Mouse (Mus musculus) heart, adult 2 months (tissue): ENCODE measurements at regions not wholly inside any gene's neighbourhood (a gene's known extent, or its start where the extent isn't known, plus 50 kb on each side); places are given as distances from the start of the nearest gene placed in this dataset.

Source experiments
- CTCF ChIP-seq: fragments of 200-600 bp; IDR thresholded peaks from 2 replicates; pipeline ENCODE4 v1.8.1; 2022; ENCODE audit warnings: antibody characterized with exemption, mild to moderate bottlenecking, moderate library complexity
- EP300 ChIP-seq: fragments of 200-500 bp; IDR thresholded peaks from 2 replicates; pipeline ENCODE4 v1.6.1; 2011; ENCODE audit warnings: low read depth, low read length, control low read depth; ENCODE audit not compliant: insufficient read depth
- POLR2A ChIP-seq: fragments of 200-500 bp; IDR thresholded peaks from 2 replicates; pipeline ENCODE4 v1.6.1; 2011; ENCODE audit warnings: mild to moderate bottlenecking, low read depth, low read length, control low read depth; ENCODE audit not compliant: insufficient read depth

DNA sequence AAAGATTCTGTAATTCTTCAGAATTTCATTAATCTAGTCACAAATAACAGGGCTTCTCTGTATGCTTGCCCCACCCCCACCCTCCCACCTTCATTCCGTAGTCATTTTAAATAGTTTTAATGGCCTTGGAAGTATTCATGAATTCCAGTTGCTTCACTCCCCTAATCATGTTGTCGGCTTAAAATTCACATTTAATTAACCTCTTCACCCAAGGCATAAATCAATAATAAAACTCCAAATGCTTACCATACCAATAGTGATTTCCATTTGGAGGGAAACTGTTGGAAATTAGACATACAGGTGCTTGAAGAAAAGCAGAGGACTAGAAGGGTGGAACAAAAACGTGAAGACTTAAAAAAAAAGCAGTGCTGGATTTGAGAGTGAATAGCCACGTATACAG is 724.0 kb downstream of the Poteg start:
- TF ChIP-seq CTCF (no peak), POLR2A (no peak), EP300 (no peak)
